1 mouse cellular context compared by ENCODE assay signal in genomic region chr9:22457142-22457835, GRCm38 (mm10).
TF ChIP-seq lines count a peak whose summit lies in the region.

No protein-coding gene starts in this region.

TF ChIP-seq in CH12.LX, 34 proteins besides CTCF, POLR2A, EP300 and RAD21:
- TF ChIP-seq ELF1 (IDR thresholded peaks at IDR 0.05; ENCODE audit: low read depth, low read length) = peak; percentile 61
- TF ChIP-seq MAFK (IDR thresholded peaks at IDR 0.05; ENCODE audit: insufficient replicate concordance, low read length) = no peak
- peak; percentile 34; the same call in 1 of the 2 replicates for TF ChIP-seq HCFC1 (IDR thresholded peaks at IDR 0.05; ENCODE audit: low read depth, low read length)
- no peak for TF ChIP-seq SMC3 (IDR thresholded peaks at IDR 0.05; ENCODE audit: low read depth, low read length)
- no peak for TF ChIP-seq MYC (IDR thresholded peaks at IDR 0.05; ENCODE audit: low read depth, low read length)
- peak; percentile 59; the same call in 1 of the 2 replicates for TF ChIP-seq SIN3A (IDR thresholded peaks at IDR 0.05; ENCODE audit: low read length)
- TF ChIP-seq TCF12 (IDR thresholded peaks at IDR 0.05; ENCODE audit: low read depth, low read length) = peak; percentile 31; the same call in 1 of the 2 replicates
